Mouse (Mus musculus) lung, postnatal 4 days (tissue): ENCODE results near the gene Fam155a.
"Not testable (repeated sequence)": the region's sequence is repeated elsewhere in the genome, so short reads cannot be mapped to it uniquely, and the experiment has no call there.

ENCODE experiments used
- DNase-seq, 2 experiments: peaks; one replicate each; pipeline ENCODE4 v3.0.0; 2021

Fam155a gene

DNA sequence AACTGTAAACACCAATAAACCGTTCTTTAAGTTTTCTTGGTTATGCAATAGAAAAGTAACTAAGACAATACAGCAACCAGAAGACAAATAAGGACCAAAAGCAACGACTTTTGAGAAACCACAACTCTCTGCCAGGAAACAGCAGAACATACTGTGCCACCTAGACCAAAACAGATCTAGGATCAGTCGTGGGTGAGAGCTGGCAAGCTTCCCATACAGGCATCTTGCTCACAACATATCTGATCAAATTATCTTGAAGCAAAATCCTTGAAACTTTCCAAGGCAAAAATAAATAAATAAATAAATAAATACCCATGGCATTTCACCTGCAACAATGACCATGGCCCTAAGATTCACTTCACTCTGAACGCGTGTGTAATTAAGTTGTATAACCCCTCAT is 376.3 kb downstream of the Fam155a start:
- no peak for DNase-seq

DNA sequence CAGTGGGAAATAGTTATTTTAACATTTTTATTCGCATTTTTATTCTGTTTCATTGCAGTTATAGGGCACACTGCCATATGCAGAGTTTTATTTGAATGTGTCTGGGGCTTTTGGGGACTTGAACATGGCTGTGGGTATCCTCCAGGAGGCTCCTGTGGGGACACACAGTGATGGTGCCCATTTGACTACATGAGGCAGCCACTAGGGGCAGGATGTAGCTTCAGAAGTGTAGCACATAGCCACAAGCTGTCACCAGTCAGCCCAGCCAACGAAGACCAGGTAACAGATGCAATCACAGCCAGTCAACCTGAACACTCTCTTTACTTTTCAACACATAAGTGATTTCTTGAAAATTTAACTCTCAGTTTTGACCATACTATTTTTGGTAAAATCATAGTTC is 377.7 kb downstream of the Fam155a start:
- no peak for DNase-seq

DNA sequence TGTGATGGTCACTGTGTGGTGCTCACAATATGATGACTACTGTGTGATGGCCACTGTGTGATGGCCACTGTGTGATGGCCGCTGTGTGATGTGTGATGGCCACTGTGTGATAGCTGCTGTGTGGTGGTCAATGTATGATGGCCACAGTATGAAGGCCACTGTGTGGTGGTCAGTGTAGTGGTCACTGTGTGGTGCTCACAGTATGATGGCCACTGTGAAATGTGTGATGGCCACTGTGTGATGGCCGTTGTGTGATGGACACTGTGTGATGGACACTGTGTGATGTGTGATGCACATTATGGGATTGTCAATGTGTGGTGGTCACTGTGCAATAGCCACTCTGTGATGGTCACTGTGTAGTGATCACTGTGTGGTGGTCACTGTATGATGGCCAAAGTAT is 380.7 kb downstream of the Fam155a start:
- not testable (repeated sequence) for DNase-seq

DNA sequence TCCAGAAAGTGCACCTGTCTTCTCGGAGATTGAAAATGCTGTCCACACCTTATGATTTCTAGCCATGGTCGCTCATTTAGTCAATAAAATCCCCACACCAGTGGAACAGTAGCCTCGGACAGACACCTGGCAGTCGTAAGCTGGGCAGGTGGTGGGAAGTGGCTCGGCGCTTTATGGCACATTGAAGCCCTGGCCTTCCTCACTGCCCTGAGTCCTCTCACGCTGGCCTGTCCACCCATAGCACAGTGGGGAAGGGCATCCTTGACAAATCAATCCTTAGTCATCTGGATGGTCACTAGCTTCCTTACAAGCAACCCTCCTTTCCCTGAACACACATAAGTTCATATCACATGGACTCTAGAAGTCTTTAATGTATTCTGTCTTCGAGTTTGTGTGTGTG is 401.8 kb downstream of the Fam155a start:
- DNase-seq = no peak

DNA sequence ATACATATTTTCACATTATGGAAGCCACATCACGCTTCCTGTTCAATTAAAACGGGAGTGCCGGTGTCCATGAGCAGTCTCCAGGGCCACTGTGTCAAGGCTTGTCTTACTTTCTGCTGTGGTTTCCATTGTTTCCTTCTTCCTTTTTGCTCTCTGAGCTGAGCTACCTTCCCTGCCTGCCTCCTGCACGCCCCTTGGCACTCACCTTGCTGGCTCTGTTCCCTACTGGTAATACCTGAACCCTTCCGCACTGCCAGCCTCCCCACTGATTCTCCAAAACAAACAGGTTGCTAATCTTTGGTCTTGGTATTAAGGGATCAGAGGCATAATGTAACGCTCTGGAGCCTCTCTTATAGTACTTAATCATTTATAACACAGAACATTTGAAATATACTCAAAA is 403.2 kb downstream of the Fam155a start:
- no peak for DNase-seq

DNA sequence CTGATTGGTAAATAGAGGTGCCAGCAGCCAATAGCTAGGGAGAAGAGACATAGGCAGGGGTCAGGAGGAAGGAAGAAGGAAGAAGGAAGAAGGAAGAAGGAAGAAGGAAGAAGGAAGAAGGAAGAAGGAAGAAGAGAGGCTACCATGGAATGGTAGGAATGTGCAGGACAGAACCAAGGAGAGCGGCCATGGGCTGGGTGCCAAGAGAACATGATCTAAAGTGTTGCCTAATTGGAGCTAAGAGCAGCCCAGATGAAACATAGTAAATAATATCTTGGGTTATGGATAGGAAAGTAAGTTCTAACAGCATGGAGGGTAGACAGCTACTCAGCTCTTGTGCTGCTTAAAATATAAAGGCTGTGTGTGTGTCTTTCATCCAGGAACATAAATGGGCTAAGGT is 405.6 kb downstream of the Fam155a start:
- no peak for DNase-seq

DNA sequence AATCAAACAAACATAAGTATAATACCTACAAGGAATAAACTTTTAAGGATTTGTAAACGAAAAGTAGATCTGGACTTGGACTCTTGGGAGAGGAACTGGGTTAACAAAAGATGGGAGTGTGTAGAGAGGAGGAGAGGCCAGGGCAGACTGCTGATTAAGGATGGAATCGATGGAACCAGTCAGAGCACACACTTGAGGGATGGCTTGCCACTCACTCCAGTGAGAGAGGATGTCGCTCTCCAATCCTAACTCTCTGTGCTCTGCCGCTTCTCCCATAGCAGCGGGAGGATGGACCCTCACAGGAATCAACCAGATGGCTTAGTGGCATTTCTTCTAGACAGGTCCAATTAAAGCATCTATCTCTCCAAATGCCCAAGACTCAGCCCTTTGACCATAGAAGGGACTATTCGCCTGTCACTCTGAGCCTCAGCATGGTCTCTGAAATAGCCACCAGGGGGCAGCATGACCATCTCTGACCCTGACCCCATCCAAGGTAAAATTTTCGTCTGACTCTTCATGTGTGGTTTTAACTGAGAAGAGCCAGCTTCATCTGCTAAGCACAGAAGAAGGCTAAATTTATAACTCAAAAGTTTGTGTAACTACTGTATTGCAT is 422.3 kb downstream of the Fam155a start:
- DNase-seq = peak; percentile 25 to 43

DNA sequence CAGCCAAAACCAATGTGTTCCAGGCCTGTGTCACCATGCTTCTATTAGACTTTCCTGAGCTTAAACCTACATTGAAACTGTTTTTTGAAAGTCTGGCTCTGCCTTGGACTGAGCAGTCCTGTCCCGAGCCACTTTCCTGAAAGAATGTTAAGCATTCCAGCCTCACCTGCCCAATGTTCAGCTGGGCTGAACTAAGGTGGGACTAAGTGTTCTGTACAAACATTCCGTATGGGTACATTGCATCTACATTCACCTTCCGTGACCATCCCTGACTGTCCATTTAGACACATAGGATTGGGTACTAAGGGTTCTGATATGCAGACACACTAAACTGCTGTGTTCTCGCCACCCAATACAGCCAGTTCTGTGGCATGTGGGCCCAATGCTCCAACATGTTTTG is 423.8 kb downstream of the Fam155a start:
- no peak for DNase-seq

DNA sequence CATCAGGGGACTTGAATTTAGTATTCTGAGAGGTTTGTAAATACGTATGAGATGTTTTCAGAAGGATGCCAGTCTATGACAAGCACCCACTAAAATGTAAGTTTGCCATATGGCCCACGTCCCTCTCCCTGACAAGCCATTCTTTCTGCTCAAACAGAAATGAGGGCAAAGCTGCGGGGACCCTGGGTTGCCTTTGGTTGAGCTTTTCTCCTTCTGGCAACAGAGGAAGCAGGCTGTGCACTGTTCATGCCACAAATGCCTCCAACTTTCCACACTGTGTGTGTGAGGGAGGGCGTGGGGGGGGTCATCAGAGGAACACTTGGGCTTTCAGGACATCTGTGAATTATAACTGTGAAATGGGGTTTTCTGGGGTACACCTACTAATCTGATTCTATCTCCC is 426.8 kb downstream of the Fam155a start:
- DNase-seq = no peak

DNA sequence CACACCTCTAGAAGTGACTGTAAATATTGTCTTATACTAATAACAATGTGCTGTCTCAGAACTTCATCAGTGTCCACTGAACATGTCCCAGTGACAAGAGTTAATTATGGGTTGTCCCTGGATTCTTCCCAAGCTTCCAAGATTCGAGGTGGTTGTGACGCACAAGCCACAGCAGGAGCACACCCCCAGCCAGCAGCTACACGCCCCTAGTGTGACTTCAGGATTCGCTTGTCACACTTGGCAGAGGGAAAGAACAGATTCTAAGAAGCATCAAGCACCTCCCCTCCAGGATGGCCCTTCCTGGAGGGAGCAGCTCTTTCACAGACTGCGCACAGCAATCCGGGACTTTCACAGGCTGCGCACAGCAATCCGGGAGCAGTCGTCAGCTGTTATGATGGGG is 428.0 kb downstream of the Fam155a start:
- no peak for DNase-seq

DNA sequence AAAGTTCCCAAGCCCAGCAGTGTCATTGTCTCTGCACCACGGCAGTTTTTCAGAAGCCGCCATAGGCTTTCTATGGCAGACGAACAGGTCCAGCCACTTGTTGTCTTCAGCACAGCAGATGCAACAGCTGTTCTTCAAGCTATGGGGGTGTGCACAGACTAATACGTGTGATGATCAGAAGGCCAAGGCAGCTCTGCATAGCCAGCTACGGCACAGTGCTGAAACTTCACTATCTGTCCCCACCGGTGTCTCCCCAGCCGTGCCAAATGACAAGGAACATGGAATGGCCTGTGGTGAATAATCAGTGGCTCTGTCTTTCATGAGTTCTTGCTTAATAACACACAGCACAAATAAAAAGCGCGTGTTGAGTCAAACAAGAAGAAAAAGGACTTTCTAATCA is 428.4 kb downstream of the Fam155a start:
- DNase-seq = no peak

DNA sequence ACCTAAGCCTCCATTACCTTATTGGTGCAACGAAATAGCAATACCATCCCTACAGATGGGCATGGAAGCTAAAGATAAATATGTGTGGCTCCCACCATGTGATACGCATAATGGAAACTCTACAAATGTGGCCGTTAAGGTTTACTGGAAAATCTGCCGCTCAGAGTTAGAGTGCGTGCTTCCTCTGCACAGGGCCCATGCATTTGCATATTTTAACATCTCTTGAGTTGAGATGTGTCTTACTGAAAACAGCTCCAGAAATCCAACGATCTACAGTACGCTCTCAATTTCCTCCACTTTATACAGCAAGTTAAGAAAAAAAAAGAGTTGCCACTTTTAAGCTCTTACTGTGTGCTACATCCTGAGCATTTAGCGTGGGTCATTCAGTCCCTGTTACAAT is 433.1 kb downstream of the Fam155a start:
- DNase-seq = no peak

DNA sequence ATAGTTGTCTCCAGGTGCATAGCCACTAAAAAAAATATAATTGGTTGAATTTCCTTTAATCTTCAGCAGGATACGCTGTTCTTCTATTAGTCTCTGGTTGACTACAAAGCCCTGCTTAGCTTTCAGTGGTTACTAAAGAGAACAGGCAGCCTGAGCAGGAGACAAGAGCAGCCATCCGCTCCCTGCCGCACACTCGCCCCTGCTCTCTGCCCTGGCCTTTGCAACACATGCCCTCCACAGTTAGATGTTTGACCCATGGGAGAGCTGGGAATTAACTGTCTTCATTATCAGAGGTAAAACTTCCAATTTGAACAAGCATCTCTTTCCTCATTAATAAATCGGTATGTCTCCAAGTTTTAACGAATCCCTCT is 435.0 kb downstream of the Fam155a start:
- DNase-seq = no peak

DNA sequence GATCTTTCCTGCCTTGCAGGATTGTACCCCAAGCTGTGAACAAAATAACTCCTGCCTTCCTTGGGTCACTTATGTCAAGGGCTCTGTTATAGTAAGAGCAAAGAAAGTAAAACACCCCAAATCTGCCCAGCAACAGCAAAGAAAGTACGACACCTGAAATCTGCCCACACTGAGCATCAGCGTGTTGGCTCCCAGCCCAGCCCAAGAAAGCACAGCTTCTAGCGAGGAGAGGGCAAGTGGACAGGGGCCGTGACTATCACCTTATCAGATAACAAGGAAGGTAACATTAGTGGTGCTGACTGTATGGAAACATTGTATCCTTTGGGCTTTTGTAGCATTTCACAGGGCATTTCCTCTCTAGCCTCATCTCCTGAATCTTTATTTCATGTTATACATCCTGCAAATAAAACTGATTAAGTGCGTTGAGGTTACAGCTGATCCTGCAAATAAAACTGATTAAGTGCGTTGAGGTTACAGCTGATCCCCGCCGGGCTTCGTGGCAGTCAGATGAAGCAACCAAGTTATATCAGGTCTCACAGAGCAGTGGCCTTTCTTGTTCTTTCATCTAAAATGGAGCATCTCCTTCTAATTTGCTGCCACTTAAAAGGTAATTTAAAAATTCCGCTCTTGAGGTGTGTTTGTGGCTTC is 435.6 kb downstream of the Fam155a start:
- no peak for DNase-seq

DNA sequence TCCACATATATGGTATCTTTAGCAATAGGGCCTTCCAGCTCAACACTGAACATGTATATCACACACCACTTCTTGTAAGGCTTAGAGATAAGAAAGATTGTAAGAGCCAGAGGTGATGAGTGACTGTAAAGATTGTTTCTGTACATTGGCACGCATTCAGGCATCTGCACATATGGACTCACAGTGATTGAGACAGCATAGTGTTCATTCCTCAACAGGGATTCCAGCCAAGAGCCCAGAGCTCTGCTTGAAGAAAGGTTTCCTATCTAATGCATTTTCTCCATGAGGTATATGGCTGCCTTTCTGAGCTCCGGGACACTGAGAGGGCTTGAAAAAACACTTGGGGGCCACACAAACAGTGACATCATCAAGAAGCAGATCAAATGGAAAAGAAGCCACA is 438.2 kb downstream of the Fam155a start:
- no peak for DNase-seq

DNA sequence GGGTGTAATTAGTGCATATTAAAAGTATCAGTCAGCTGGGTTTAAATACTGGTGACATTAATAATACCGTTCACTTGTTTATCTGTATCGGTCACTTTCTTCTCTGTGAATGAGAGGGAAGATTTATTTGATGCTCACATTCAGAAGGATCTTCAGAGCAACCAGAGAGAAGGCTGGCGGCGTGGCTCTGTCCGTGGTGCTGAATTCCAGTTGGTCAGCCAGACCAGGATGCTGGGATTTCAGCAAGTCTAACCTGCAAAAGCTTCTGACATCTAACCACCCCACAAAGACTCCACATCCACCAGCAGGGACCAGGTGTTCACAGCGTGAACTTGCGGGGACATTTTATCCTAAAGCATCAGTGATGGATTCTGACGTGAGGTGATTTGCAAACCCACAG is 461.5 kb downstream of the Fam155a start:
- DNase-seq = peak in 1 of 2 experiments; percentile 7

DNA sequence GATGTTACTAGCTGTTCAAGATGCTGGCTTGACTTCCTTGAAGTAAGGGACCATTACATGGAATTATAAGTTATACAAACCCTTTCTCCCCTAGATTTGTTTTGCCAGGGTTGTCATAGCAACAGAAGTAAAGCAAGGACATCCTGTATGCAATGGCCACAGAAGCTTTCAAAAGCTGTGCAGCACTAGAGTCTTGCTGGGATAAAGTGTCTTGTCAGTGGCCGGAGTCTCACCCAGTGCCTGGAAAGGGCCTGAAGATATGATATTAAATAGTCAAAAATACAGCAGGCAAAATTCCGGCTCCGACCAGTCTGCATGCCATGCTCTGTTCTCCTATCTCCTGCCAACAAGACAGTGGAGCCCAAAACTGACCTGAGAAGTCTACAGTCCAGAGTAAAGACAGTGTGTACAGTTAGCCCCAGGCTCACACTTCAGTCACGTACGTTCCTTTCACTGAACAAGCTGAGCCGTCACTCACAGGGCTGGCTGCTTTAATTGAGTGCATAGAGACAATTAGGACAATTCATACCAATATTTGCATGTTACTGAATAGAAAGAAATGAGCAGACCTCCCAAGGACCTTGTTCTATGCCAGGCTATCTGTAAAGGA is 467.3 kb downstream of the Fam155a start:
- no peak for DNase-seq

DNA sequence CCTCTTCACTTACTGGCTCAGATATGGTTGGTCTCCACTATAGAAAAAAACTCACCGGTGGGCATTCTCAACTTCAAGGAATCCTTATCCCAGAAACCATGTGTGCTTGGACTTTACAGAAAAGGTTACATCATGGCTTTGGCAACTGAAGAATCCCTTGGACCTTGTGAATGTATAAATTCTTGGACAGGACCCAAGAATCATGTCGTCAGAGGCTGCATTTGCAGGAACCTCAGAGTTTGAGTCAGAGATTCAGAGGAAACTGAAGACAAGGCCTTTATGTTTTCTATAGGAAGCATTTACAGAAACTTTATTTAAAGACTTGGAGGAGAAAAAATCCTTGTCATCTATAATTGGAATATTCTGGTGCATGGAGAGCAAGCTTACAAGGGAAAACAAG is 475.9 kb downstream of the Fam155a start:
- no peak for DNase-seq

DNA sequence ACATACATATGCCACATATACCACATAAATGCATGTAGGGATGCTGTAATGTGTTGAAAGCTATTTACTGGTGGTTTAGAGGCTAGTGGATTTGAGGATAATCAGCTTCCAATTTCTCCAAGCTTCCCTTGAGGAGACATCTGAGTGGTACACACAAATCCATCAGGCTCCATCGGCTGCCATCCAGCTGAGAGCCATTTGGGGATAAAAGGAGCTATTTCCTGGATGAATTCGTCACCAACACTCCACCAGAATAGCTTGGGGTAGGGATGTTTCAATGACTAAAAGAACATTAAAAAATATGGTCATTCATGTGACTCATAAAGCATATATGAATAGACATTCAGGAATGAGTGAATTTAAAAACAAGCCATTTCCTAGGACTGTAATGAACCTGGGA is 478.4 kb downstream of the Fam155a start:
- DNase-seq = no peak

DNA sequence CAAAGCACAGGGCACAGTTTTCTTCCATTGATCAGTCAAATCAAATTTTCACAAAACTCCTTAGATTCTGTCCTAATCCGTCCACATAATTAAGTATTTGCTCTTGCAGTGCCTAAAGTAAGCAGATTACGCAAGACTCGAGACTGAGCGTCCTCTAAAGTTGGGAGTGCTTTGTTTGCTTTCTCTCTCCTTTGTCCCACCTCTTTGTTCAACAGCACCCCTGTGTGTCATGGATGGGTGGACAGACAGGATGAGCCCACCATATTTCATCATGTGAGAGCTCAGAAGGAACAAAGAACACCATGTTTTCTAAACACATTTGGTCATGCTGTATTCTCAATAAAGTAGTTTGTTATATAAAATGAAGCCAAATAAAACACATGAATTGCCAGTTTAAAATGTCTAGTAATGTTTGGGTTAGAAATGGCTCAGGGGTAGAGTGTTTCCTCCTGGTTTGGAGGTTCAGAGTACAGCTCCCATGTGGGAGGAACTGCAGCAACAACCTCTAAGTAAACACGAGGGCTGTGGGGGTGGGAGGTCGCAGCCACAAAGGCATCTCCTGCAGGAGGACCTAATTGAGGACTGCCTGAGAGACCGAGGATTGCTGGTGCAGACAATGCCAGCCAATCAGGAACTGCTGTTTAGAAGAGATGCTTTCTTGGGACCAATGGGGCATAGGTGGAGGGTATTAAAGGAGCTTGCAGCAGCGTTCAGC is 482.8 kb downstream of the Fam155a start:
- no peak for DNase-seq

DNA sequence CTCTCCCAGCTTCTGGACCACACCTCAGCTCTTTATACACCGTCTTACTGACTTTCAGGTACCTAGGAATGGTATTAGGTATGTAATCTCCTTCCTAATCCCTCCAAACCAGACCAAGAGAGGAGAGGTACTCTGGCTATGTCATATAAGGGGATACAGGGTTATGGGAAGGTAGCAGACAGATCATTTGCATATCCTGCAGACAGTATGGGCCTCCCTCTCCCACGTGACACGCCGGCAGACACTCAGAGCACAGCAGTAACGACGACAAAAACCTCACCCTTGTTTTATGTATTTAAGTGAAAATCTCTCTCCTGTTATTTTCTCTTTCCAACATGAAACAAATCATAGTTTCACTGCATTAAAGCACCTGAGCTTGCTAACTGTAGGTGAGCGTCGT is 496.8 kb downstream of the Fam155a start:
- no peak for DNase-seq

DNA sequence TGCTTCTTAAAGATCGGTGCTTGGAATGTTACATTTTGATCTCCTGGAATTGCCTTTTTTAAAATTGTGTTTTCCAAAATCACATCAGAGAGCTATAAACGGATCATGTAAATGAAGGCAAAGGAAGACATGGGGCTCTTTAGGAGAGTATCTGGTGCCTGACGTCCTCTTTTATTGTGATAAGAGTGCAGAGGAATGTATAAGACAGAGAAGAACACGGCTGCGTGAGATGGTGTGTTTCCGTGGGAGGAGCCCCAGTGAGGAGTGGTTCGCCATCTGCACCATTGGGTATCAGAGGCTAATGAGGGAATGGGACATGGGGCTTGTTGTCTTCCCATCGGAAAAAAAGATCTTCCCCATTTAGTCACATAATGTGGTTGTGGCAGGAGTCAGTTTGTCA is 506.6 kb downstream of the Fam155a start:
- no peak for DNase-seq

DNA sequence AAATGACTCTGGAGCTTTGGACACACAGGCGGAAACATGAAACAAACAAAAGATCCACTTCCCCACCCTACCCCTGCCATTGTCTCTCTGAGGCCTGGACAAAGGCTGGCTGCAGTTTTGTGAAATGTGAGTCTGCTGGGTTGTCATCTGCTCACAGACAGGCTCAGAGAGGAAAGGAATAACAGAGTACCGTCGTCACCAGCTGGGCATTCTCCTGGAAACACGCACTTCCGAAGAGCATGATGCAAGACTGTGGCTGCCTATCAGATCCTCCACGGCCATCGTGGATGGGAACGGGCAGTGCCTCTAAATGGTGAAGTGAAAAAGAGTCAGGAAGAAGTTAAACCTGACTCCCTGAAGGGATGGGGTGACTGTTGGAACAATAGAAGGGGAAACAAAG is 509.4 kb downstream of the Fam155a start:
- DNase-seq = peak; percentile 23 to 33

DNA sequence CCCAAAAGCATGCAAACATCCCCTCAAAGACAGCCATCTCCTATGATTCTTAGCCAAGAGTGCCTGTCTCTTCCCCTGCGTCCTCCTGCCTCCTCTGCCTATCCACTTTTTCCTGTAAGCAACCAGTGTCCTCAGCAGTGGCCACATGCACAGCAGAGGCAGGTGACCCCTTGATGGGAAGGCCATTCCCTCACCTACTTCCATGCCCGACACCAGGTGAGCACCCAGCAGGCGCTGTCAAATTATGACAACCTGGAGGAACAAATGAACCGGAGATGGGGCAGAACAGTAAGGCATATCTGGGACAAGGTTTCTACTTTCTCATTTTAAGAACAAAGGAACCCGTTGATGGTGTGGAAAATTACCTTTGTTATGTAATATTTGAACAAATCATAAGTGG is 515.6 kb downstream of the Fam155a start:
- no peak for DNase-seq
